In the genomic region with DNA sequence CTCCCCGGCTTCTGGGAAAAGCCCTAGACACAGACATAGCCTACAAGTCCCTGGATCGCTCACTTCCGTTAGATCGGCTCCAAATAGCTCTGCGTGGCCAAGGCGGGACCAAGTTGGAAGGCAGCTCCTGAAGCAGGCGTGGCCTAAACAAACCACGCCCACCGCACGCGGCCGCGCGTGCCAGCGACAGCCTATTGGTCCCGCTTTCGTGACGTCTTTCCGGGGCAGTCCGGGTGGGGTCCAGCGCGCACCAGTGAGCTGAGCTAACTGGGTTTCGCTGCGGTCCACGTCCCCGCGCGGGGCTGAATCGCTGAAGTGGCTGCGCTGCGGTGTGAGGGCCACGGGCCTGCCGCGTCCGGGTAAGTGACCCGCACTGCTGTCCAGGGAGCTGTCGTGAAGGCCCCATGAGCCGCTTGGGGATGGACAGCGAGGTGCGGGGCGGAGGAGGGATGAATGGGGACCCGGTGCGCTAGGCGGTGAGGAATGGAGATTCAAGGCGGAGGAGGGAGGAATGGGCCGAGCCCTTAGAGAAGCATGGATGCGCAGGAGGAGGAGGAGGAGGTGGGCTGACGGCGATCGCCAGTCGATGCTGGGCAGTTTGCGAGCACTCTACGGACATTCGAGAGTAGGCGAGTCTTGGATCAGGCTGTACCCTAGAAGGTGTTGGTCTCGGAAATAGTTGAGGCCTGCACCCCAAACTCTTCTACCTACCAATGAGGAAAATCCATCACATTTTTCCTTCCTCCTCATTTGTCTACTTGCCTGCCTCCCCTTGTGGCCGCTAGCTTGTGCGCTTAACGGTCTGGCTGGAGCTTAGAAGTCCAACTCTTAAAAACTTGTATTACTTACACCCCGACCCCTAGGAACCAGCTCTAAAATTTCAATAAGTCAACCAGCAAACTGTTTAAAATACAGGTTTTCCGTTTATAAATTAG, we compare ENCODE assay signal across 8 mouse cellular contexts. TPM values are rescaled to one million over a fixed set of nuclear protein-coding genes. Genes with fewer than 3 reads are reported as not detected.
A peak's percentile ranks its signal among the peaks of the same experiment; 100 is the strongest.
DNase-seq lines count a peak whose midpoint lies in the region; ATAC-seq lines count a peak whose summit lies in the region.

A gene (plus strand): TSS at position 216 of the 935 bp plus-strand sequence.

- no peaks in the 10 kb centered on the region for H3K27me3 ChIP-seq in heart, embryonic 14.5 days (ENCODE audit: control insufficient read depth, insufficient read depth, low read length)
- no peaks in the 10 kb centered on the region for H3K27me3 ChIP-seq in liver, embryonic 13.5 days
- no peaks in the 10 kb centered on the region for H3K27me3 ChIP-seq in stomach, embryonic 16.5 days (ENCODE audit: control insufficient read depth, insufficient read depth, low read length)

- peak within 1 kb of the TSS; percentile 88 for H3K4me2 ChIP-seq in heart, embryonic 14.5 days (ENCODE audit: low read length)
- H3K4me2 ChIP-seq in liver, embryonic 13.5 days, result peak within 1 kb of the TSS; percentile 93
- peak within 1 kb of the TSS; percentile 69 for H3K4me2 ChIP-seq in stomach, embryonic 16.5 days (ENCODE audit: low read depth, low read length)

- peaks cover 0 to 12% of the 10 kb centered on the region in 2 experiments; a peak in 2 of 4 replicates for H3K4me1 ChIP-seq in heart, embryonic 14.5 days (ENCODE audit: control insufficient read depth in 2 of 2, insufficient read depth in 2 of 2, low read length in 2 of 2)
- H3K4me1 ChIP-seq in liver, embryonic 13.5 days (replicated peaks), result peaks cover 29% of the 10 kb centered on the region
- H3K4me1 ChIP-seq in stomach, embryonic 16.5 days (ENCODE audit: control insufficient read depth, insufficient read depth, low read length), result peaks cover 10% of the 10 kb centered on the region

- ATAC-seq in CD4-positive, CD25-positive, alpha-beta regulatory T cell, adult 4 months, result peak; percentile 97
- ATAC-seq in heart, embryonic 14.5 days (ENCODE audit: insufficient number of reproducible peaks, insufficient read depth, low FRiP score, low read depth), result peak; percentile 95
- peak; percentile 98 for ATAC-seq in liver, embryonic 13.5 days (ENCODE audit: low read depth)
- ATAC-seq in stomach, embryonic 16.5 days (ENCODE audit: insufficient read depth, low FRiP score), result peak; percentile 98

- H3K9ac ChIP-seq in heart, embryonic 14.5 days (ENCODE audit: low read length), result peak within 1 kb of the TSS; percentile 81
- H3K9ac ChIP-seq in liver, embryonic 13.5 days, result peak within 1 kb of the TSS; percentile 89
- H3K9ac ChIP-seq in stomach, embryonic 16.5 days (ENCODE audit: low read length), result peak within 1 kb of the TSS; percentile 84

- H3K9me3 ChIP-seq in heart, embryonic 14.5 days (ENCODE audit: control insufficient read depth, low read length), result no peaks in the 10 kb centered on the region
- no peaks in the 10 kb centered on the region for H3K9me3 ChIP-seq in liver, embryonic 13.5 days (replicated peaks)
- H3K9me3 ChIP-seq in stomach, embryonic 16.5 days (replicated peaks; ENCODE audit: control insufficient read depth, low read length), result no peaks in the 10 kb centered on the region

- WGBS in heart, embryonic 14.5 days, result under 1% methylated on average over 61 of the region's 61 CpGs
- under 1% methylated on average over 61 of the region's 61 CpGs for WGBS in liver, embryonic 13.5 days (ENCODE audit: insufficient replicate concordance)
- whole genome bisulfite sequencing in stomach, embryonic 16.5 days, result under 1% methylated on average over 61 of the region's 61 CpGs

- peak within 1 kb of the TSS; percentile 64 to 76 for H3K27ac ChIP-seq in heart, embryonic 14.5 days (replicated peaks in 1 of 2; ENCODE audit: control insufficient read depth in 1 of 2, insufficient read depth in 1 of 2, low read depth in 2 of 2, low read length in 2 of 2)
- H3K27ac ChIP-seq in liver, embryonic 13.5 days, result peak within 1 kb of the TSS; percentile 79
- peak within 1 kb of the TSS; percentile 89 for H3K27ac ChIP-seq in stomach, embryonic 16.5 days (ENCODE audit: low read length)

- H3K4me3 ChIP-seq in heart, embryonic 14.5 days (ENCODE audit: control insufficient read depth in 1 of 2, insufficient read depth in 1 of 2, low read depth in 1 of 2, low read length in 2 of 2), result peak within 1 kb of the TSS; percentile 59 to 91
- peak within 1 kb of the TSS; percentile 82 for H3K4me3 ChIP-seq in liver, embryonic 13.5 days (replicated peaks)
- peak within 1 kb of the TSS; percentile 77 for H3K4me3 ChIP-seq in stomach, embryonic 16.5 days (replicated peaks; ENCODE audit: low read length)

- peak; percentile 94 for DNase-seq in c-Kit-negative CD71-positive TER-119-positive erythroid progenitor cells, embryonic 14.5 days (ENCODE audit: low read depth, low spot score)
- DNase-seq in fibroblast of lung, adult 2 months (ENCODE audit: low read depth), result peak; percentile 98
- peak; percentile 99 for DNase-seq in kidney, postnatal 14 days
- peak; percentile 97 for DNase-seq in liver, embryonic 13.5 days
- peak; percentile 99 for DNase-seq in neural tube, embryonic 10.5 days (ENCODE audit: extremely low spot score, low spot score)

- no peaks in the 10 kb centered on the region for H3K36me3 ChIP-seq in heart, embryonic 14.5 days (ENCODE audit: control insufficient read depth, insufficient read depth, low read length)
- H3K36me3 ChIP-seq in liver, embryonic 13.5 days, result peaks cover 6% of the 10 kb centered on the region; the same call in 1 of the 2 replicates
- H3K36me3 ChIP-seq in stomach, embryonic 16.5 days (ENCODE audit: control insufficient read depth, insufficient read depth, low read length), result no peaks in the 10 kb centered on the region

RNA-seq across cellular contexts. Expression of the gene that starts here (rescaled TPM):
- polyA plus RNA-seq in CD4-positive, CD25-positive, alpha-beta regulatory T cell, adult 4 months (2017; shearing (Covaris generic)), result 1 to 10 TPM; 6.7 to 8.0 TPM
- 18.0 and 18.2 TPM in 2 replicates for polyA plus RNA-seq in heart, embryonic 14.5 days (2014; fragmentation: Nextera tagmentation; extraction: Ambion mirVana)
- 13.2 and 14.5 TPM in 2 replicates for polyA plus RNA-seq in liver, embryonic 13.5 days (2015; fragmentation: Nextera tagmentation; extraction: Ambion mirVana)
- polyA plus RNA-seq in stomach, embryonic 16.5 days (2015; fragmentation: Nextera tagmentation; extraction: Ambion mirVana), result 37.1 and 39.9 TPM in 2 replicates

Comparison
In these comparisons a context has a peak if more than half of its experiments do, and no peak if none do; other contexts are left out.
1. Peak in every context shown above with its lines: DNase-seq, ATAC-seq, H3K4me3 ChIP-seq and H3K27ac ChIP-seq.